Mouse (Mus musculus) C2C12 (cell line): ENCODE measurements around the gene Catsperg1.

Experiments
- CEBPB ChIP-seq: IDR thresholded peaks from one replicate; pipeline ENCODE4 v1.6.1; 2011; ENCODE audit warnings: low read depth, mild to moderate bottlenecking, control low read depth, moderate library complexity
- CTCF ChIP-seq: IDR thresholded peaks from one replicate; pipeline ENCODE4 v1.5.1; 2011; ENCODE audit not compliant: control insufficient read depth, insufficient read depth, insufficient read length
- MYOG ChIP-seq: IDR thresholded peaks from one replicate; pipeline ENCODE4 v1.6.1; 2011; ENCODE audit not compliant: control insufficient read depth, insufficient read length; ENCODE audit errors: extremely low read depth
- USF1 ChIP-seq: IDR thresholded peaks from one replicate; pipeline ENCODE4 v1.6.1; 2011; ENCODE audit warnings: low read depth, mild to moderate bottlenecking, control low read depth, moderate library complexity

DNA sequence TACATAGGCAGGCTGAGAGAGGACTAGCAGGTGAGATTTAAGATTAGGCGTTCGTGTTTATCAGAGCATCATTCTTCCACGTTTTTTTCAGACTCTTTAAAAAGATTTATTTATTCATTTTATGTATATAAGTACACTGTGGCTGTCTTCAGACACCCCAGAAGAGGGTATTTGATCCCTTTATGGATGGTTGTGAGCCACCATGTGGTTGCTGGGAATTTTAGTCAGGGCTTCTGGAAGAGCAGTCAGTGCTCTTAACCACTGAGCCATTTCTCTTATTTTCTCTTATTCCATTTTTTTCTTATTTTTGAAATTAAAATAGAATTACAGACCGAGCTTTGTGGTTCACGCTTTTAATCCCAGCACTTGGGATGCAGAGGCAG is 33.0 kb downstream of the Catsperg1 start:
- no peak for TF ChIP-seq CTCF
- no peak for TF ChIP-seq CEBPB
- no peak for TF ChIP-seq MYOG
- TF ChIP-seq USF1: no peak
